Mouse (Mus musculus): ENCODE data around the gene Mical2. TPM values are rescaled to one million over a fixed set of nuclear protein-coding genes. Genes with fewer than 3 reads are reported as not detected.

The Mical2 gene
- polyA plus RNA-seq, 1 experiment: 173 TPM

DNA sequence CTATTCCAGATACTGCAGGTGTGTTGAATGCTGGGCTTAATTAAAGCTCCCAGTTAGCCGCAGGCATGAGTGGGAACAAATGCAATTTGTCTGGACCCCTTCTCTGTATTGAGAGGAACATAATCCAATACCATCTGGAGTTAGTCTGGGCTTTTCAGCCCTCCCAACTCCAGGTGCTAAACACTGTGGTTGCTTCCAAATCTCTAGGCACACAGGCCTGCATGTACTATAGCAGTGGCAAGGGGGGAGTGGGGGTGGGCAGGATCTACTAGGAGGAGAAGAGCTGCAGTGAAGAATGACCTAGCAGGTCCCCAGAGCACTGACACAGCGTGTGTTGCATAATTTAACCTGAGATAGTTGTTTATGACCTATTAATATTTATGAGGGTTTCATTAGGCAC is 49.0 kb downstream of the Mical2 start:
- TF ChIP-seq POLR2A (IDR thresholded peaks at IDR 0.05; ENCODE audit: borderline replicate concordance, insufficient read depth, low read length) (no peak), CTCF (IDR thresholded peaks at IDR 0.05; ENCODE audit: borderline replicate concordance, insufficient read depth, low read depth, low read length) (no peak)
- Histone ChIP-seq H3K27me3 (ENCODE audit: control insufficient read depth, insufficient read depth, low read length) (no peaks in the 10 kb centered on the region), H3K27ac (ENCODE audit: insufficient read depth, low read length) (no peak overlapping the region), H3K4me1 (ENCODE audit: control insufficient read depth, insufficient read depth, low read length) (peaks cover 65% of the 10 kb centered on the region), H3K4me3 (replicated peaks; ENCODE audit: insufficient read depth, low read depth, low read length) (no peak overlapping the region)
- DNase-seq: no peak
- 64% methylated on average over 2 of the region's 2 CpGs for WGBS

DNA sequence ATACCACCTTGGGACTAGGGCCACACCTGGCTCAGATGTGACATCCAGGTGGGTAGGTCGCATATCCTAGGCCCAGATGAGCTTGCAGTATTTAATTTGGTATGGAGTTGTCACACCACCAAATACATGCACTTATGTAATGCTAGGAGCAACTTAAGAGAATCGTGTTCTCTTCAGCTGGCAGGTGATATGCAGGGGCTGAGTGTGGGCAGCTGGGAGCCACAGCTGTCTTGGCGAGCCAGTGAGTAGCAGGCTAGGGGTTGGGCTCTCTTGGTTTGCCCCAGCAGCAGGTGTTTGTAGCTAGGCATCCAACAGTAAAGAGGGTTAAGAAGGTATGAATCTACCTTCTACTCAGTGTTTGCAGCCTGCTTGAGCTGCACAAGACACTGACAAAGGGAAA is 49.4 kb downstream of the Mical2 start:
- Histone ChIP-seq H3K27me3 (ENCODE audit: control insufficient read depth, insufficient read depth, low read length) (no peaks in the 10 kb centered on the region), H3K4me1 (ENCODE audit: control insufficient read depth, insufficient read depth, low read length) (peaks cover 62% of the 10 kb centered on the region), H3K27ac (ENCODE audit: insufficient read depth, low read length) (peak overlapping the region; percentile 23; the same call in 1 of the 2 replicates), H3K4me3 (replicated peaks; ENCODE audit: insufficient read depth, low read depth, low read length) (no peak overlapping the region)
- no peak for DNase-seq
- TF ChIP-seq CTCF (IDR thresholded peaks at IDR 0.05; ENCODE audit: borderline replicate concordance, insufficient read depth, low read depth, low read length) (no peak), POLR2A (IDR thresholded peaks at IDR 0.05; ENCODE audit: borderline replicate concordance, insufficient read depth, low read length) (no peak)
- 71% methylated on average over 3 of the region's 3 CpGs for WGBS

DNA sequence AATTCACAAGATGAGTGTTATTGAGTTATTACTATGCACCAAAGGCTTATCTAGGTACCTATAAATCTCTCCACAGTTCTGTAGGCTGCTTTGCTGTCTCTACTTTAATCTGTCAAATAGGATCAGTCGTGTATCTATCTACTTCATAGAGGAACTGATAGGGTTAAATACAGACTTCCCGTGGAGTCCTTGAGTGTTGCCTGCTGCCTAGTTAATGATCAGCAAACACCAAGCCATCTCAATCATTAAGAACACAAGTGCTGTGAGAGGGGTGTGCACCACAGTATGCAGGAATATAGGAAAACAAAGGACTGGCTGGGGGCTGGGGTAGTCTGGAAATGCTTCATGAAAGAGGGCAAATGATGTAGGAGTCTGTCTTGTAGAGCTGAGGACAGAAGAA is 50.2 kb downstream of the Mical2 start:
- no peak for DNase-seq
- WGBS: 54% methylated on average over 2 of the region's 2 CpGs
- no peak overlapping the region for H3K4me3 ChIP-seq (replicated peaks; ENCODE audit: insufficient read depth, low read depth, low read length)
- peaks cover 62% of the 10 kb centered on the region for H3K4me1 ChIP-seq (ENCODE audit: control insufficient read depth, insufficient read depth, low read length)
- no peak overlapping the region for H3K27ac ChIP-seq (ENCODE audit: insufficient read depth, low read length)
- no peaks in the 10 kb centered on the region for H3K27me3 ChIP-seq (ENCODE audit: control insufficient read depth, insufficient read depth, low read length)
- TF ChIP-seq CTCF (IDR thresholded peaks at IDR 0.05; ENCODE audit: borderline replicate concordance, insufficient read depth, low read depth, low read length) (no peak), POLR2A (IDR thresholded peaks at IDR 0.05; ENCODE audit: borderline replicate concordance, insufficient read depth, low read length) (no peak)

DNA sequence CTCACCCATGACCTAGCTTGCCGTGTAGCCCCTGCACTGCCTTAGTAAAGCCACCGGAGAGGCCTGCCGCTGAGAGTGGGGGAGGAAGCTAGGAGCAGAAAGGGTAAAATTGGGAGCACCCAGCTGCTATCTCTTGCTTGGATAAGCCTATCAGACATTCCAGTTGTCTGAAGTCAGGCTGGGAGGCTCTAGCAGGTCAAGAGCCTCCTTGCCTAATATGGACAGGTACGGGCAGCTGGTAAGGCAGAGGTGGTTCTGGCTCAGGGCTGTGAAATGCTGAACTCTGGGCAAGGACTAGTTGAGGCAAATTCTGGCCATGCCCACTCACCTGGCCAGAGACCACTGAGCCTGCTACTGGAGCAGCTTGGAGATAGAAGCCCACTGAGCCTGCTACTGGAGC is 51.2 kb downstream of the Mical2 start:
- 86% methylated on average over 4 of the region's 4 CpGs for WGBS
- TF ChIP-seq CTCF (IDR thresholded peaks at IDR 0.05; ENCODE audit: borderline replicate concordance, insufficient read depth, low read depth, low read length) (no peak), POLR2A (IDR thresholded peaks at IDR 0.05; ENCODE audit: borderline replicate concordance, insufficient read depth, low read length) (no peak)
- Histone ChIP-seq H3K27ac (ENCODE audit: insufficient read depth, low read length) (peak overlapping the region; percentile 11; the same call in 1 of the 2 replicates), H3K4me1 (ENCODE audit: control insufficient read depth, insufficient read depth, low read length) (peaks cover 56% of the 10 kb centered on the region), H3K4me3 (replicated peaks; ENCODE audit: insufficient read depth, low read depth, low read length) (no peak overlapping the region), H3K27me3 (ENCODE audit: control insufficient read depth, insufficient read depth, low read length) (no peaks in the 10 kb centered on the region)
- no peak for DNase-seq

DNA sequence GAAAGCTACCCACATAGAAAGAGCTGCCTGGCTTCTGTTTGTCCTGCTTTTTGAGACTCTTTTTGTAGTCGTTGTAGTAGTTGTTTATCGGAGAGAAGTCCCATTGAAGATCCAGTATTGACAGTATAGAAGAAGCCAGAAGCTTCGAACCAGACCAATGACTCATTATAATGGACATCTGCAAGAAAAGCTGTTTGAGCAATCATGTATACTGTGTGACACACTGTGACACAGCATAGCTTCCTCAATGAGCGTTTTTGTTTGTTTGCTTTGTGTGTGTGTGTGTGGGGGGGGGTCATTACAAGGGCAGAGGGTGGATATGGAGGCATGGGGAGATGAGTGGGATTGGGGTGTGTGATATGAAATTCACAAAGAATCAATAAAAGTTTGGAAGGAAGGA is 53.0 kb downstream of the Mical2 start:
- DNase-seq: no peak
- TF ChIP-seq CTCF (IDR thresholded peaks at IDR 0.05; ENCODE audit: borderline replicate concordance, insufficient read depth, low read depth, low read length) (no peak), POLR2A (IDR thresholded peaks at IDR 0.05; ENCODE audit: borderline replicate concordance, insufficient read depth, low read length) (no peak)
- no peak overlapping the region for H3K27ac ChIP-seq (ENCODE audit: insufficient read depth, low read length)
- no peaks in the 10 kb centered on the region for H3K27me3 ChIP-seq (ENCODE audit: control insufficient read depth, insufficient read depth, low read length)
- peaks cover 43% of the 10 kb centered on the region for H3K4me1 ChIP-seq (ENCODE audit: control insufficient read depth, insufficient read depth, low read length)
- no peak overlapping the region for H3K4me3 ChIP-seq (replicated peaks; ENCODE audit: insufficient read depth, low read depth, low read length)
- 24% methylated on average over 4 of the region's 4 CpGs for WGBS

DNA sequence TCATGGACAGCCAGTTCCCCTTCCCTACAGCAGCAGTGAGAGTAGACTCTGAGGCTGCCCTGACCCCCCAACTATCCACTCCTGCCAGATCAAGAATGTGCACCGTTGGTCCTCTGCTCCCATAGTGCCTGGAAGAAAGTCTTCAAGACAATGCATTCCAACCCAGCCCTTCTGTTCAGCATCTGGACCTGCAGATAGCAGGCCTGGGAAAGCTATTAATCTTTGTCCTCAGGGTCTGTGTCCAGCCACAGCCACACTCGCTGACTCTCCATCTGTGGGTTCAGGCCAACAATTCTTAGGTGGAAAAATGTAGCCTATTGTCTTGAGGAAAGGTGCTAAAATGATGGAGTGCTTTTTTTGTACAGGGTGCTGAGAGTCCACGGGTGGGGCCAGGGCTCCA is 54.8 kb downstream of the Mical2 start:
- TF ChIP-seq POLR2A (IDR thresholded peaks at IDR 0.05; ENCODE audit: borderline replicate concordance, insufficient read depth, low read length): no peak
- no peak for TF ChIP-seq CTCF (IDR thresholded peaks at IDR 0.05; ENCODE audit: borderline replicate concordance, insufficient read depth, low read depth, low read length)
- H3K27me3 ChIP-seq (ENCODE audit: control insufficient read depth, insufficient read depth, low read length): no peaks in the 10 kb centered on the region
- no peak overlapping the region for H3K4me3 ChIP-seq (replicated peaks; ENCODE audit: insufficient read depth, low read depth, low read length)
- 30% methylated on average over 3 of the region's 3 CpGs for WGBS
- H3K4me1 ChIP-seq (ENCODE audit: control insufficient read depth, insufficient read depth, low read length): peaks cover 45% of the 10 kb centered on the region
- H3K27ac ChIP-seq (ENCODE audit: insufficient read depth, low read length): no peak overlapping the region
- no peak for DNase-seq

DNA sequence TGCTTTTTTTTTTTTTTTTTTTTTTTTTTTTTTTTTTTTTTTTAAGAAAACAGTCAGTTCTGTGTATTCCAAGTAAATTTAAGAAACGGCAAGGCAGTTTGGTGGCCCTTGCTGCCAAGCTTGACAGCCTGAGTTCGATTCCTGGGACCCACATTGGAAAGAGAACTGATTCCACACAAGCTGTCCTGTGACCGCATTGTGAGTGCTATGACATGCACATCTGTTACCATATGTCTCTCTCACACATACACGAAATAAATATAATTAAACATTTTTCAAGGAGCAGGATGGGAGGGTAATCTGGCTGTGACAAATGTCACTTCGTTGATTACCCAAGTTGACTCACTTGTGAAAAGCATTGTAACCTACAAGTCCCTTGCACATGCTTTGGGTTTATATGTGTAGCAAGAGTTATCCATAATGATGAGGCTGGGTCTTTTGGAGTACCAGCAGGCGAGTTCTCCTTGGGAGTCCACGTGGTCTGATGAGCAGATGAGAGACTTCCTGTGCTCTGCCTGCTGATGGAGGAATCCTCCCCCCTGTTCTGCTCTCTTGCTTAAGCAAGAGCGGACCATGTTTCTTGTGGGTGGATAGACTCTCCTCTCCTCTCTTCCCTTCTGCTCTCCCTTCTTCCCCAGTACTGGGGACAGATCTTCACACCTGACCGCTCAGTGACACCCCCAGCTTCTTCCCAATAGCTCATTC is 58.1 kb downstream of the Mical2 start:
- Histone ChIP-seq H3K4me1 (ENCODE audit: control insufficient read depth, insufficient read depth, low read length) (peaks cover 49% of the 10 kb centered on the region), H3K27me3 (ENCODE audit: control insufficient read depth, insufficient read depth, low read length) (no peaks in the 10 kb centered on the region), H3K27ac (ENCODE audit: insufficient read depth, low read length) (peak overlapping the region; percentile 34; the same call in 1 of the 2 replicates), H3K4me3 (replicated peaks; ENCODE audit: insufficient read depth, low read depth, low read length) (no peak overlapping the region)
- 57% methylated on average over 9 of the region's 9 CpGs for WGBS
- no peak for TF ChIP-seq CTCF (IDR thresholded peaks at IDR 0.05; ENCODE audit: borderline replicate concordance, insufficient read depth, low read depth, low read length)
- TF ChIP-seq POLR2A (IDR thresholded peaks at IDR 0.05; ENCODE audit: borderline replicate concordance, insufficient read depth, low read length): no peak
- no peak for DNase-seq

DNA sequence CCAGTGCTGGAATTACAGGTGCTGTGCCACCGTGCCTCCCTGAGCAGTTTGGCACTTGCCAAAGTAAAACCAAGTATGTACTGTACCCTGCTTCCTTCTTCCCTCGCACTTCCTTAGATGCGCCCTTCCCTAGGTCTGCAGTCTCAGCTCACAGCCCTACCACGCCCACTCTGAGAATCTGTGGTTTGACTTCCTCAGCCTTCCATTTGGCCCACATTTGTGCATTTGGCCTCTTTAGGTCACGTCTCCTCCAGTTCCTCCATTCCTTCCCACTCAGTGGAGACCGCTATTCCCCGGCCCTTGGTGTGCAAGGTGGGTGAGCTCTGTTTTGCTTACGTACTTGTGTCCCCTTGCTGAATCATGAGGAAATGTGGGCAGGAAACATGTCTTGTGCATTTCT is 59.9 kb downstream of the Mical2 start:
- peaks cover 54% of the 10 kb centered on the region for H3K4me1 ChIP-seq (ENCODE audit: control insufficient read depth, insufficient read depth, low read length)
- no peak overlapping the region for H3K27ac ChIP-seq (ENCODE audit: insufficient read depth, low read length)
- no peak for TF ChIP-seq CTCF (IDR thresholded peaks at IDR 0.05; ENCODE audit: borderline replicate concordance, insufficient read depth, low read depth, low read length)
- TF ChIP-seq POLR2A (IDR thresholded peaks at IDR 0.05; ENCODE audit: borderline replicate concordance, insufficient read depth, low read length): no peak
- H3K4me3 ChIP-seq (replicated peaks; ENCODE audit: insufficient read depth, low read depth, low read length): no peak overlapping the region
- no peaks in the 10 kb centered on the region for H3K27me3 ChIP-seq (ENCODE audit: control insufficient read depth, insufficient read depth, low read length)
- no peak for DNase-seq
- 81% methylated on average over 8 of the region's 8 CpGs for WGBS
